Mouse (Mus musculus) G1E-ER4 (cell line): ENCODE measurements around the gene Pdss2. TPM values are rescaled to one million over a fixed set of nuclear protein-coding genes. Genes with fewer than 3 reads are reported as not detected.

ENCODE experiments used
- GATA1 ChIP-seq: IDR thresholded peaks from one replicate; pipeline ENCODE4 v1.8.0; 2012; ENCODE audit warnings: low read length, inconsistent platforms
- polyA plus RNA-seq: library from polyadenylated mRNA; stranded (reverse); fragments of >175 nt; gene quantifications from 2 replicates; pipeline ENCODE4 v1.2.3, GENCODE M21; 2012

The Pdss2 gene
- polyA plus RNA-seq, 1 experiment: 4.2 TPM

- no peak for TF ChIP-seq GATA1
Measured at GRCm38 (mm10) chr10:43322446-43323178, 101.3 kb downstream of the Pdss2 start.

GRCm38 (mm10) chr10:43323386-43323785 is 102.1 kb downstream of the Pdss2 start:
- no peak for TF ChIP-seq GATA1

GRCm38 (mm10) chr10:43329813-43330212 is 108.5 kb downstream of the Pdss2 start:
- no peak for TF ChIP-seq GATA1

GRCm38 (mm10) chr10:43330691-43331090 is 109.4 kb downstream of the Pdss2 start:
- no peak for TF ChIP-seq GATA1

- TF ChIP-seq GATA1: no peak
Measured at GRCm38 (mm10) chr10:43331931-43332701, 110.8 kb downstream of the Pdss2 start.

GRCm38 (mm10) chr10:43335874-43336273 is 114.6 kb downstream of the Pdss2 start:
- no peak for TF ChIP-seq GATA1

- TF ChIP-seq GATA1: no peak
Measured at GRCm38 (mm10) chr10:43337110-43337509, 115.8 kb downstream of the Pdss2 start.

GRCm38 (mm10) chr10:43339811-43340210 is 118.5 kb downstream of the Pdss2 start:
- no peak for TF ChIP-seq GATA1

GRCm38 (mm10) chr10:43349718-43350117 is 128.4 kb downstream of the Pdss2 start:
- no peak for TF ChIP-seq GATA1

GRCm38 (mm10) chr10:43357884-43358283 is 136.6 kb downstream of the Pdss2 start:
- no peak for TF ChIP-seq GATA1

GRCm38 (mm10) chr10:43362947-43363346 is 141.7 kb downstream of the Pdss2 start:
- TF ChIP-seq GATA1: no peak

- TF ChIP-seq GATA1: no peak
Measured at GRCm38 (mm10) chr10:43363431-43363851, 142.2 kb downstream of the Pdss2 start.

- no peak for TF ChIP-seq GATA1
Measured at GRCm38 (mm10) chr10:43365909-43366308, 144.6 kb downstream of the Pdss2 start.

GRCm38 (mm10) chr10:43368611-43369010 is 147.3 kb downstream of the Pdss2 start:
- no peak for TF ChIP-seq GATA1

GRCm38 (mm10) chr10:43372315-43372714 is 151.0 kb downstream of the Pdss2 start:
- TF ChIP-seq GATA1: no peak

- no peak for TF ChIP-seq GATA1
Measured at GRCm38 (mm10) chr10:43373035-43373434, 151.7 kb downstream of the Pdss2 start.

GRCm38 (mm10) chr10:43373666-43374065 is 152.4 kb downstream of the Pdss2 start:
- TF ChIP-seq GATA1: no peak
